Mouse (Mus musculus) intestine, embryonic 16.5 days (tissue): ENCODE measurements around the gene D430042O09Rik. TPM values are rescaled to one million over a fixed set of nuclear protein-coding genes. Genes with fewer than 3 reads are reported as not detected.

Experiments
- ATAC-seq: fragments of 200-750 bp; cut with Nextera tagmentation; 2 replicates; pipeline ENCODE4 v1.8.0; 2017; ENCODE audit warnings: moderate TSS enrichment, moderate library complexity
- H3K27ac ChIP-seq: fragments of 300-500 bp; sonication (generic); 2 replicates; pipeline ENCODE4 v1.5.1; 2014; ENCODE audit warnings: mild to moderate bottlenecking, low read length
- H3K27me3 ChIP-seq: fragments of 300-500 bp; sonication (generic); replicated peaks from 2 replicates; pipeline ENCODE4 v1.6.1; 2014; ENCODE audit warnings: low read length, control low read depth, mixed read lengths; ENCODE audit not compliant: control insufficient read depth, insufficient read depth
- H3K36me3 ChIP-seq: fragments of 300-500 bp; sonication (generic); 2 replicates; pipeline ENCODE4 v1.6.1; 2014; ENCODE audit warnings: low read length, control low read depth; ENCODE audit not compliant: control insufficient read depth, insufficient read depth
- H3K4me1 ChIP-seq: fragments of 300-500 bp; sonication (generic); 2 replicates; pipeline ENCODE4 v1.6.1; 2014; ENCODE audit warnings: low read length, control low read depth, mixed read lengths; ENCODE audit not compliant: control insufficient read depth, insufficient read depth
- H3K4me2 ChIP-seq: fragments of 300-500 bp; sonication (generic); 2 replicates; pipeline ENCODE4 v1.6.1; 2014; ENCODE audit warnings: low read depth, low read length, control low read depth
- H3K4me3 ChIP-seq: fragments of 300-500 bp; sonication (generic); 2 replicates; pipeline ENCODE4 v1.5.1; 2014; ENCODE audit warnings: mild to moderate bottlenecking, low read length
- H3K9ac ChIP-seq: fragments of 300-500 bp; sonication (generic); 2 replicates; pipeline ENCODE4 v1.6.1; 2014; ENCODE audit warnings: low read depth, low read length
- H3K9me3 ChIP-seq: fragments of 300-500 bp; sonication (generic); 2 replicates; pipeline ENCODE4 v1.6.1; 2016; ENCODE audit warnings: low read length, control low read depth; ENCODE audit not compliant: control insufficient read depth
- whole genome bisulfite sequencing: fragments of 180-500 bp; shearing (Covaris S2); extraction: QIAGEN DNeasy Blood & Tissue Kit; methylation state at CpG from one replicate; pipeline ENCODE4 v1.1.7; 2014; 5-methylcytosine and 5-hydroxymethylcytosine counted together
- polyA plus RNA-seq: library from polyadenylated mRNA; unstranded; fragments of >200 nt; fragmentation: Nextera tagmentation; extraction: Ambion mirVana; gene quantifications from 2 replicates; pipeline ENCODE4 v1.2.1, GENCODE M21; 2015

D430042O09Rik gene
- polyA plus RNA-seq, 1 experiment from 2014 or later: 6.0 TPM

DNA sequence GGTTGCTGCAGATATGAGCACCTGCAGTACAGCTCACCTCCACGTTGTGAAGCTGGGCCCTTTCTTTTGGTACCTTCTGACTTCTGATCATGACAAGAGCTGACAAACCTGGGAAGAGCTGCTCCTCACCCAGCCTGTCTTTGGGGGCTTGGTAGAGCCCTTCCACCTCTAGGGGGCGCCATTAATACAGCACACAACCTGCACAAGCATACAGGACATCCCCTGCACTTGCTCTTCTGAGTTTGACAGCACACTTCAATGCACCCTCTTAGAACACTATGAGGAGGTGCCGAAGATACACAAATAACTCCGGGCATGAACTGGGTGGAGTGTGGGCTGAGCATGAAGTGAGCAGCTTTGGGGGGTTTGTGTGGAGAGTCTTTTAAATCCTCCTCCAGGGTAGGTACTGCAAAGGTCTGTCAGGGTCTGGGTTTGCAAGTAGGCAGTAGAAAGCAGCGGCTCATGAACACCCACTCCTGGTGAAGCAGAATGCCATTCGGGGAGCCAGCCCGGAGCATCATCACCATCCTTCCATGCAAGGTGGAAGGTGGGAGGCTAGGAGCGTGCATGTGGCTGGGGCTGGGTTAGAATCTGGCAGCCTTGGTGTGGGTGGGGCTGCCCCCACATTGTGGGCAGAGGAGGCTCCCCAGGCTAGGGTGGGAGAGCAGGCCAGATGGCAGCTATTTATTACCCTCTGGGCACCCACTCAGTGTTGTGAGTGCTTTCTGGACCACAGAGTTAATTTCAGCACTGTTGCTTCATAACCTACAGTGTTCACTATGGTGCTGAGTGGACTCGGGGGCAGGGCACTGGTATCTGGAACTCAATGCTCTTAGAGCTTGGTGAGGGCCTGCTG, 59.5 kb downstream of the D430042O09Rik start:
- H3K4me2 ChIP-seq: no peak overlapping the region
- no peaks in the 10 kb centered on the region for H3K9me3 ChIP-seq
- H3K27me3 ChIP-seq: no peaks in the 10 kb centered on the region
- H3K4me3 ChIP-seq: no peak overlapping the region
- H3K9ac ChIP-seq: no peak overlapping the region
- no peaks in the 10 kb centered on the region for H3K36me3 ChIP-seq
- no peak for ATAC-seq
- 62% methylated on average over 9 of the region's 9 CpGs for WGBS
- H3K4me1 ChIP-seq: no peaks in the 10 kb centered on the region
- no peak overlapping the region for H3K27ac ChIP-seq

DNA sequence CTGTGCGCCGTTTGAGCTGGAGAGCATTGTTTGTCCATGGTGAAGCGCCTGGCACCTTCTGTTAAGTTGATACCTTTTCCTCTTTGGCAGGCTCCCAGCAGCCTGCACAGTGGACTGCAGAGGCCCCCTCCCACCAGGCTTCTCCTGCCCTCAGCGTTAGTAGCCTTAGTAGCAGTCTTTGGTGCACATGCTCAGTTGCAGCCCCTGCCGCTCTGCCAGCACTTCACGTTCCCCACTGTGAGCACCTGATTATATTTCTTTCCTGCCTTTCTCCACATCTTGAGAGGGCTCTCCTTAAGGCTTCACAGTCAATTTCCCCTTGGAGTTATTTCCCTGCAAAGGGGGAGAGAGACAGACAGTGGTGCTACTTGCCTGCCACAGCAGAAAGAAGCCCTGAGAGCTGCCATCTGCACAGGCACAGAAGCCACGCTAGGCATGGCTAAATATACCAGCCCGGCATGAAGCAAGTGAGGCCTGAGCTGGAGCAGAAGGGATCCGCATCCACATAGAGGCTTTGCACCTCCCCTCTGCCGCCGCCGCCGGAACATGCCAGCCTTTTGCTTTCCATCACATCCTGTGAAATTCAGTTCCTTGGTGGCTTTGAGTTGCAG, 65.4 kb downstream of the D430042O09Rik start:
- H3K4me3 ChIP-seq: no peak overlapping the region
- no peak overlapping the region for H3K9ac ChIP-seq
- H3K4me2 ChIP-seq: no peak overlapping the region
- H3K27ac ChIP-seq: no peak overlapping the region
- H3K36me3 ChIP-seq: no peaks in the 10 kb centered on the region
- no peaks in the 10 kb centered on the region for H3K9me3 ChIP-seq
- 81% methylated on average over 13 of the region's 13 CpGs for WGBS
- H3K27me3 ChIP-seq: no peaks in the 10 kb centered on the region
- no peak for ATAC-seq
- H3K4me1 ChIP-seq: no peaks in the 10 kb centered on the region

GRCm38 (mm10) chr7:125783206-125783605, 75.5 kb downstream of the D430042O09Rik start:
- no peak for ATAC-seq
- WGBS: 81% methylated on average over 1 of the region's 1 CpGs
- no peaks in the 10 kb centered on the region for H3K36me3 ChIP-seq

GRCm38 (mm10) chr7:125786105-125786504, 78.4 kb downstream of the D430042O09Rik start:
- Histone ChIP-seq H3K36me3 (no peaks in the 10 kb centered on the region), H3K4me1 (no peaks in the 10 kb centered on the region), H3K4me2 (no peak overlapping the region), H3K27ac (no peak overlapping the region), H3K27me3 (no peaks in the 10 kb centered on the region), H3K9me3 (no peaks in the 10 kb centered on the region), H3K4me3 (no peak overlapping the region), H3K9ac (no peak overlapping the region)
- WGBS: 85% methylated on average over 5 of the region's 5 CpGs
- no peak for ATAC-seq

More at GRCm38 (mm10) chr7:125783206-125783605, 75.5 kb downstream of the D430042O09Rik start:
- H3K9ac ChIP-seq: no peak overlapping the region
- H3K4me2 ChIP-seq: no peak overlapping the region
- H3K27ac ChIP-seq: no peak overlapping the region
- H3K27me3 ChIP-seq: no peaks in the 10 kb centered on the region
- H3K9me3 ChIP-seq: no peaks in the 10 kb centered on the region
- H3K4me1 ChIP-seq: no peaks in the 10 kb centered on the region
- H3K4me3 ChIP-seq: no peak overlapping the region

DNA sequence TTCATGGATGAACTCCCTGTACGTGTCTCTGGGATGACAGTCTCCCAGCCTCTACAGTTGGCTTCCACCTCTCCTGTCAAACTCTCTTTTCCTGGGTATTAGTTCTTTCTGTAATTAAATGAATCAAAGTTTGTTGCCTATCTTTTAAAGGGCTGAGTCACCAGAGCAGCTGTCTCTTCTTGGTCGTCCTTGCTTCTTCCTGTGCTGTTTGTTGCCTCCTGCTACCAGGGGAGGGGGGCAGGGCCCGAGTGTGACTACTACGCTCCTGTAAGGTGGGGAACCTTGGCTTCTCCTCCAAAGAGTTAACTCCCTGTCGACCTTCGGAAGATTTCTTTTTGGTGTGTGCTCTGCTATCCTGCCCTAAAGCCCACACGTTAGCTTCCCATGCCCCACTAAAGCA, 79.4 kb downstream of the D430042O09Rik start:
- no peaks in the 10 kb centered on the region for H3K27me3 ChIP-seq
- no peaks in the 10 kb centered on the region for H3K4me1 ChIP-seq
- H3K36me3 ChIP-seq: no peaks in the 10 kb centered on the region
- H3K9ac ChIP-seq: no peak overlapping the region
- H3K27ac ChIP-seq: no peak overlapping the region
- no peaks in the 10 kb centered on the region for H3K9me3 ChIP-seq
- no peak for ATAC-seq
- no peak overlapping the region for H3K4me2 ChIP-seq
- WGBS: 58% methylated on average over 7 of the region's 7 CpGs
- no peak overlapping the region for H3K4me3 ChIP-seq

GRCm38 (mm10) chr7:125790039-125790438, 82.4 kb downstream of the D430042O09Rik start:
- Histone ChIP-seq H3K4me1 (no peaks in the 10 kb centered on the region), H3K9ac (no peak overlapping the region), H3K4me2 (no peak overlapping the region), H3K36me3 (no peaks in the 10 kb centered on the region), H3K4me3 (no peak overlapping the region), H3K9me3 (no peaks in the 10 kb centered on the region), H3K27me3 (no peaks in the 10 kb centered on the region), H3K27ac (no peak overlapping the region)
- WGBS: 77% methylated on average over 8 of the region's 8 CpGs
- no peak for ATAC-seq

GRCm38 (mm10) chr7:125806571-125806970, 98.9 kb downstream of the D430042O09Rik start:
- H3K27ac ChIP-seq: no peak overlapping the region
- no peaks in the 10 kb centered on the region for H3K9me3 ChIP-seq
- H3K4me2 ChIP-seq: no peak overlapping the region
- no peaks in the 10 kb centered on the region for H3K36me3 ChIP-seq
- no peak overlapping the region for H3K9ac ChIP-seq
- no peaks in the 10 kb centered on the region for H3K27me3 ChIP-seq
- WGBS: 79% methylated on average over 1 of the region's 1 CpGs
- H3K4me3 ChIP-seq: no peak overlapping the region
- no peaks in the 10 kb centered on the region for H3K4me1 ChIP-seq
- ATAC-seq: no peak

- no peak overlapping the region for H3K4me2 ChIP-seq
- no peak overlapping the region for H3K27ac ChIP-seq
- no peaks in the 10 kb centered on the region for H3K36me3 ChIP-seq
- ATAC-seq: no peak
- no peak overlapping the region for H3K9ac ChIP-seq
- no peaks in the 10 kb centered on the region for H3K4me1 ChIP-seq
- WGBS: 85% methylated on average over 3 of the region's 3 CpGs
- H3K9me3 ChIP-seq: no peaks in the 10 kb centered on the region
- H3K4me3 ChIP-seq: no peak overlapping the region
- no peaks in the 10 kb centered on the region for H3K27me3 ChIP-seq
Measured at GRCm38 (mm10) chr7:125808210-125808609, 100.5 kb downstream of the D430042O09Rik start.

- H3K27ac ChIP-seq: no peak overlapping the region
- no peaks in the 10 kb centered on the region for H3K4me1 ChIP-seq
- H3K9me3 ChIP-seq: no peaks in the 10 kb centered on the region
- no peaks in the 10 kb centered on the region for H3K36me3 ChIP-seq
- 93% methylated on average over 8 of the region's 8 CpGs for whole genome bisulfite sequencing
- H3K9ac ChIP-seq: no peak overlapping the region
- no peaks in the 10 kb centered on the region for H3K27me3 ChIP-seq
- H3K4me2 ChIP-seq: no peak overlapping the region
- ATAC-seq: no peak
- H3K4me3 ChIP-seq: no peak overlapping the region
Measured at GRCm38 (mm10) chr7:125812721-125813120, 105.0 kb downstream of the D430042O09Rik start.
